Mouse (Mus musculus) erythroblast, embryonic 14.5 days (primary cell): ENCODE results near the gene Scrn1.

Experiments
- GATA1 ChIP-seq: IDR thresholded peaks from 2 replicates; pipeline ENCODE4 v1.6.1; 2012; ENCODE audit warnings: low read length, inconsistent platforms, mixed read lengths
- TAL1 ChIP-seq: IDR thresholded peaks from 3 replicates; pipeline ENCODE4 v1.6.1; 2012; ENCODE audit warnings: low read length, inconsistent platforms, mixed read lengths

GRCm38 (mm10) chr6:54594469-54595329 is 28.4 kb upstream of the Scrn1 start, which contains the start of gene Plekha8:
- no peak for TF ChIP-seq TAL1
- TF ChIP-seq GATA1 = no peak
